Mouse (Mus musculus) testis, postnatal 14 days (tissue): ENCODE measurements at regions not wholly inside any gene's neighbourhood (a gene's known extent, or its start where the extent isn't known, plus 50 kb on each side); places are given as distances from the start of the nearest gene placed in this dataset.

ENCODE experiments used
- DNase-seq: peaks from one replicate; pipeline ENCODE4 v3.0.0; 2021; ENCODE audit warnings: low spot score

DNA sequence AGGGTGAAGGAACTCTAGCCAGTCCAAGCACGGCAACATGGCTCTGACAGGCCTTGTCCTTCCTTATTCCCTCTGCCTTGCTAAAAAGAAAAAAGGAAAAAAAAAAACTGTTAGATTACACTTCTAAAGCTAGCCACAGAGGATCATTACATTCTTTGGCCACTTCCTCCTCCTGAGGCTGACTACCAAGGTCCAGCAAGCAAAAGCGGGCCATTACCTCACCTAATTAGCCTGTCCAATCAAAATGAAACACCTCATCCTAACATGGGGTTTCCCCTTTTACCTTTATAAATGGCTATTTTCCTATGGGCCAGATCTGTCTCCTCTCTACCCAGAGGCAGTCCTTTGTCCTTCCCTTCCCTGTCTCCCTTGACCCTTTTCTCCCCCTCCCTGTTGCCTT is 102.2 kb downstream of the Pih1h3b start:
- no peak for DNase-seq

DNA sequence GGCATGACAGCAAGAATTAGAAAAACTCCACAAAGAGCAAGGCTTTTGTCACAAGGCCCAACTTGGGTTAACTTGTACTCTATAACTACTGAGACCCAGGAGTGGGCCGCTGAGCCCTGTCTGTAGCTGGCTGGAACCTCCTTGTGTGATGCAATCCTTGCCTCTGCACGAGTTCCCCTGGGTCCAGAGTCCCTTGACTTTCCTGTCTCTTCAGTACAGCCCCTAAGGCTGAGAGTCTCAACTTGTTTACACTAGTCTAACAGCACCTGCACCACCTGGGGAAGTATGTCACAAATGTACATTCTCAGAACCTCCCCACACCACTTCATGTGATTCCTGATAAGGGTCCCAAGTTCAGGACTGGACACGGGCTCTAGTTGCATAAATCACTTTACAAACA is 103.3 kb downstream of the Pih1h3b start:
- DNase-seq, result no peak

- no peak for DNase-seq
Observed at GRCm38 (mm10) chrX:140179850-140180249, 117.2 kb downstream of the Pih1h3b start.

DNA sequence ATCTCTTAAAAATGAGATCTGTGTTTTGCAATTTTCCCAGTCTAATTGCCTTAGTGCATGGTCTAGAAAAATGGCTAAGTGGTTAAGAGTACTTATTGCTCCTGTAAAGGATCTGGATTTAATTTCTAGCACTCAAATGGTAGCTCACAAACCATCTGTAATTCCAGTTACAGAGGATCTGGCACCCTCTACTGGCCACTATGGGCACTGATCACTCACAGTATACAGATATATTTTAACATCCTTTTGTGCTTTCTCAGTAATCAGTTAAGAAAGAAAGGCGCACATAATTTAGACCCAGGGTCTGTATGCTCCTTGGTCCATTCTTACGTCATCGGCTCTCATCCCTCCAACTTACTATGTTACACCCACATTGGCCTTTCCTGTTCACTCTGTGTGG is 120.3 kb downstream of the Pih1h3b start:
- DNase-seq, result no peak

- DNase-seq, result no peak
Observed at GRCm38 (mm10) chrX:140203676-140204075, 138.4 kb upstream of the Frmpd3 start.

DNA sequence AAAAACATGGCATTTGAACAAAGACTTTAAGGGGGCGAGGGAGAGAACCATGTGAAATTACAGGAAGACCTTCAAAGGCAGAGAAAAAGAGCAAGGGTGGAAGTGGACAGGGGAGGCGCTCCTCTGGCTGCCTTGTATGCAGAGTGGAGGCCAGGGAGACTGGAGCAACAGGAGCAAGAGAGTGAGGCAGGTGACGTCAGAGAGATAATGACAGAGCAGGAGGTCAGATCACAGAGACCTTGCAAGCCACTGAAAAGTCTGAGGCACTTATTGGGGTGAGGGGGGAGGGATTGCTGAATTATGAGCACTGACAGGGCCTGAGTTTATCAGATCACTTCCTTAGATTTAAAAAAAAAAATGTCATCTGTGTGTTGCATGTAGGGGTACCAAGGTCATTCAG is 133.3 kb upstream of the Frmpd3 start:
- no peak for DNase-seq

GRCm38 (mm10) chrX:140212644-140213361 is 129.3 kb upstream of the Frmpd3 start:
- no peak for DNase-seq

DNA sequence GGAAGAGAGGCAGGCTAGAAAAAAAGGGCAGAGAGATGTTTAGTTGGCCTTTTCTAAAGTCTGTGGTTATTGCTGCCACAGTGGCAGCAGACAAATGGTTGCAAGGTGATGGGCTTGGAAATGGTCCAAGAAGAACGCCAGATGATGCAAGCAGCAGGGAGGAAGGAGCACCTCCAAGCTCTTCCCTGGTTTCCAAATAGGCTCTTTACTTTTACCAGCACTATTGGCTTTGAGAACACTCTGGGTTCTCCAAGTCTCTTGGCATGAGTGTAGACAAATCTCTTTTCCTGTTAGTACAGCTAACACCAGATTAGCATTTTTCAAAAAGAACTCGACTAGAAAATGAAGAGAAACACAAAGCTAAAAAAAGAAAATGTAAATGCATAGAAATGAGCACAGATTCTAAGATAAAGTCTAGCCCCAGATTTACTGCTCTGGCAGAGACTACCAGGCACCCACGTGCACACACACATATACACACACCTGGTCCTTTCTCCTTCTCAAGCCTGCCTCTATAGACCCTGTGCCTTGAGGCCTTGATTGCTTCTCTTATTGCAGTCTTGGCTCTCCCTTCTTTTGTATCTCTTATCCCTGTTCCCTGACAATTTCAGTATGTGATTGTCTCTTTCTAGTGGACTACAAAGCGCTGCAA is 127.7 kb upstream of the Frmpd3 start:
- DNase-seq, result no peak

DNA sequence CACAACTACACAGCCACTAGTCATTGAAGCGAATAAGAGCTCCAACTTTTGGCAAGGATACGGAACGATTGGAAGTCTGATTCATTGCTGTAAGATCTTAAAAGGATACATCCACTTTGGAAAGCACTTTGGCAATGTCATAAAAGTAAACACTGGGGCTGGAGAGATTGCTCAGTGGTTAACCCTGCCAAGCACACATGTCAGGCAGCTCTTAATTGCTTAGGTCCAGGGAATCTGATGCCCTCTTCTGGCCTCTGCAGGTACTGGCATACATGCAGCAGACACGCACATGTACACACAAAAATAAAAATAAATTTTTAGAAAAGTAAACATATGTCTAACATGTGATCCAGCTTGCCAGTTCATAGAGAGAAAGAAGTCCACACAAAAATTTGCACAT is 86.3 kb upstream of the Frmpd3 start:
- no peak for DNase-seq

DNA sequence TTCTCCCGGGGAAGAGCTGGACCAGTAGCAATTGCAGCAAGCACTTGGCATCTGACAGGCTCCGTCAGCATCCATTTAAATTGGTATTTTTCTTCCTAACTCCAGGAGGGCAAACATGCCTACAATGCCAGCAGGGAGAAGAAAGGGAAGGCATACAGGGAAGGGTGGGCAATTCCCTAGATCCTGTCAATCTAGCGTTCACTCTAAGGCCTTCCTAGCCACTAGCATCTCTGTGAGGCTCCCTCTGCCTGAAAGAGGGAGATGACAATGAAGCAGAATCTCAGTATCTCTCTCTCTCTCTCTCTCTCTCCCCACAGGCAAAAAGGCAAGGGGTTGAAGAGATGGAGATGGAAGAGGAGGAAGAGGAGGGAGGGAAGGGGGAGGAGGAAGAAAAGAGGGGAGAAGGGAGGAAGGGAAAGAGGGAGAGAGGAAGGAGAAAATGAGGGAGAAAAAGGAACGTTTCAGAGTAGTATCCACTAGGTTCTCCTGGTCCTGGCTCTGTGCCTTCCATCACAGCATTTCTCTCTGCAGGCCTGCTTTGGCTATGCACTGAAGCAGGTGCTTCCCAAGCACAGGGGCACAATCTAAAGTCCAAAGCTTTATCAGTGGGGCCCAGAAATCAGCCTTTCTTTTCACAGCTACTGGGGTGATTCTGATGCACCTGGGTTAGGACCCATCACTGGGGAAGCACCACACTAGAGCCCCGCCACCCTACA is 72.2 kb upstream of the Frmpd3 start:
- DNase-seq, result no peak

- DNase-seq, result peak; percentile 5
Observed at GRCm38 (mm10) chrX:140277327-140277947, 64.6 kb upstream of the Frmpd3 start.

- DNase-seq, result peak; percentile 3
Observed at GRCm38 (mm10) chrX:140277978-140278729, 63.9 kb upstream of the Frmpd3 start.

DNA sequence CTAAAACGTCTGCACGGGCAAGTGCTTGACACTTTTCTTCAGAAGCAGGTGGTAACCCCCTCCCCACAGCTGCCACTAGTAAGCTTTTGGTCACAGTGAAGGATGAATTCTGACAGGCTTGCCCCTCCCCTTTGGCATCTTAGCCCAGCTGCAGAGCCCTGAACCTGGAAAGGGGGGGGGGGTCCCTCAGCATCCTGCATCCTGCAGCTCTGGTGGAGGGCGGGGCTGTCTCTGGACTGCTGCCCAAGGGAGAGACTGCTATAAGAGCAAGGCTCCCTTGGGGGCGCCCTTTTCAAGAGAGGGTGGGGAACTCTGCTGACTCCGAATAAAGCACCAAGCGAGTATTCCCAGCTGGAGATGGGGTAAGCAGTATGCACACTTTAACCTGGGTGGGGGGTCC is 62.8 kb upstream of the Frmpd3 start:
- peak; percentile 12 for DNase-seq

- DNase-seq, result no peak
Observed at GRCm38 (mm10) chrX:140280016-140280415, 62.0 kb upstream of the Frmpd3 start.
